Mouse (Mus musculus): ENCODE measurements at regions not wholly inside any gene's neighbourhood (a gene's known extent, or its start where the extent isn't known, plus 50 kb on each side); places are given as distances from the start of the nearest gene placed in this dataset.

DNA sequence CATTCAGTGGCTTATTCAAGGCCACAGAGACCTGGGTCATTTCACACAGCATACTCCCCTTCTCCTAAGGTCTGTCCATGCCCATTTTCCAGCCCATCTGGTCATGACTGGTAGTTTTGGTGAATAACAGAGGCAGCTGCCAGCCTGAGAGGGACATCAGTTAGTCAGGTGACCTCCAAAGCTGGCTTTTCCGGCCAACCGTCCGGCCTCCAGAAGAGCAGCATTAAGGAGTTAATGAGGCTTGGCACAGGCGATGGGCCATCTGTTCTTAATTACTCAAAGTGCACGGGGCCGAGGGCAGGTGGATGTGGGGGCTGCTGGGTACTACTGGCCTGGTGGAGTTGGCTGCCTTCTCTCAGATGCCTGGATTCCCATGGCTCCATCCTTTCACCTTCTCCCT lies 389.7 kb downstream of the Nucb2 start:
- 28% methylated on average over 6 of the region's 6 CpGs for WGBS
- H3K4me1 ChIP-seq: no peaks in the 10 kb centered on the region
- H3K9me3 ChIP-seq (replicated peaks): no peaks in the 10 kb centered on the region
- H3K36me3 ChIP-seq: no peaks in the 10 kb centered on the region
- no peaks in the 10 kb centered on the region for H3K27me3 ChIP-seq (replicated peaks)
- H3K4me2 ChIP-seq: no peak overlapping the region
- no peak for ATAC-seq (ENCODE audit: low FRiP score)
- H3K27ac ChIP-seq (replicated peaks): no peak overlapping the region
- no peak overlapping the region for H3K4me3 ChIP-seq (replicated peaks)
- H3K9ac ChIP-seq (replicated peaks): no peak overlapping the region

DNA sequence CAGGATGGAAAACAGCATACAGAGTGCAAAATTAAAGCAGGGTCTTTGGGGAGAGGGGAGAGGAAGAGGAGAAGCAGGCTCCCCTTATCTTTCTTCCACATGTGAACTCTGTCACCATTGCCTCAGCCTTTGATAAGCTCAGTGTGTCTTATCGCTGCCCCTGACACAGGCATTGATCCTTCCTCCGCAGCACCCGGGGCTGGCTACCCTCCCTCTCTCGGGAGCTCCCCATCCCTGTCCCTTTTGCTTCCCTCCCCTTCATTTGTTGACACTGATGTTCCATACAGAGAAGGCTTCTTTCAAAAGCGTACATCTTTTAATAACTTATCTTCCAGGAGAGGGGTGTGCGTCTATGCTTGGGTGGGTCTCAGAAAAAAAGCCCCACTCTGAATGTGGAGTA lies 411.6 kb downstream of the Nucb2 start:
- no peak overlapping the region for H3K9ac ChIP-seq (replicated peaks)
- no peaks in the 10 kb centered on the region for H3K36me3 ChIP-seq
- no peaks in the 10 kb centered on the region for H3K27me3 ChIP-seq (replicated peaks)
- H3K4me3 ChIP-seq (replicated peaks): no peak overlapping the region
- no peaks in the 10 kb centered on the region for H3K9me3 ChIP-seq (replicated peaks)
- no peak overlapping the region for H3K4me2 ChIP-seq
- H3K27ac ChIP-seq (replicated peaks): no peak overlapping the region
- ATAC-seq (ENCODE audit: low FRiP score): no peak
- 78% methylated on average over 6 of the region's 6 CpGs for WGBS
- no peaks in the 10 kb centered on the region for H3K4me1 ChIP-seq

DNA sequence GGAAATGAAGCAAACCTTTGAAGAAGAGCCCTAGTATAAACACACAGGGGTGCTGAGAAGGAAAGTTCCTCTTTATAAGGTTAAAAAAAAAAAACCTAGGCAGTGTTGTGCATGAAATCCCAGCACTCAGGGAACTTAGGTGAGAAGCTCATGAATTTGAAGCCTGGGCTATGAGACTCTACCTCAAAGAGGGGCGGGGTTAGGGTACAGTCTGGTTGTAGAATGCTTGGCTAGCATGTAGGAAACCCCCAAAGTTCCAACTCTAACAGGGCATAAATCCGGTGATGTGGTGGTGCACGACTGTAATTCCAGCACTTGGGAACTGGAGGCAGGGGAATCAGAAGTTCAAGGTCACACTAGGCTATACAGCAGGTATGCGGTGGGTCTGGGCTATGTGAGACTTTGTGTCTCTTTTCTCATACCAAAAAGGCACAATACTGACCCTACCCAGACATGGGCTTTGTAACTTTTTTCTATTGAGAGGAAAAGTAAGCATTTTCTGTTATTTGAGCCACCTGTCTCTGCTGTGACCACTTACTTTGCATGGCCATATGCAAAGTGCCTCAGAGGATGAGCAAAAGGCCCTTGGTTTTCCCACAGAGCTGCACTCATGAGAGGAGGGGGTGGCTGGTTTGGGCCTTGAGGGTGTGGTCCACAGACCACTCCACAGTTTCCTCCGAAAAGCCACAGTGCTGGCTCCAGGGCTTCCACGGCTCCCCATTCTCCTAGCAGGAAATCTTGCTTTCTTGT lies 413.9 kb downstream of the Nucb2 start:
- 93% methylated on average over 6 of the region's 6 CpGs for WGBS
- no peak overlapping the region for H3K27ac ChIP-seq (replicated peaks)
- ATAC-seq (ENCODE audit: low FRiP score): no peak
- no peaks in the 10 kb centered on the region for H3K27me3 ChIP-seq (replicated peaks)
- no peaks in the 10 kb centered on the region for H3K9me3 ChIP-seq (replicated peaks)
- no peak overlapping the region for H3K4me2 ChIP-seq
- no peaks in the 10 kb centered on the region for H3K36me3 ChIP-seq
- no peak overlapping the region for H3K9ac ChIP-seq (replicated peaks)
- no peaks in the 10 kb centered on the region for H3K4me1 ChIP-seq
- no peak overlapping the region for H3K4me3 ChIP-seq (replicated peaks)

DNA sequence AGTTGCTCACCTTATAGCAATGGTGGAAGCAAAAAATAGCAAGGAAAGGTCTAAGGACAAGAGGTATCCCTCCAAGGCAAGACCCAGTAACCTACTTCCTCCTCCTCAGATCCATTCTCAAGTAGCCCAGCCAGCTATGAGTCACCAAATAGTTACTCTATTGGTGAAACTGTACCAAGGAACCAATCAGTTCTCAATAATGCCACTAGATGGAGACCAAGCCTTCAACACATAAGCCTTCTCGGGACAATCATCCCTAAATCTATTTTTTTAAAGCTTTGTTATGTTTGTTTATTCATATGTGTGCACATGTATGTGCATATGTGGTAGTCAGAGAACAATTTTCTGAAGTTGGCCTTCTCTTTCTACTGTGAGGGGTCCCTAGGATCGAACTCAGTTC lies 434.3 kb upstream of the Xylt1 start:
- Histone ChIP-seq H3K9me3 (replicated peaks) (no peaks in the 10 kb centered on the region), H3K27me3 (replicated peaks) (no peaks in the 10 kb centered on the region), H3K36me3 (no peaks in the 10 kb centered on the region), H3K4me1 (no peaks in the 10 kb centered on the region), H3K9ac (replicated peaks) (no peak overlapping the region), H3K27ac (replicated peaks) (no peak overlapping the region), H3K4me3 (replicated peaks) (no peak overlapping the region), H3K4me2 (no peak overlapping the region)
- no peak for ATAC-seq (ENCODE audit: low FRiP score)
- 88% methylated on average over 2 of the region's 2 CpGs for WGBS

DNA sequence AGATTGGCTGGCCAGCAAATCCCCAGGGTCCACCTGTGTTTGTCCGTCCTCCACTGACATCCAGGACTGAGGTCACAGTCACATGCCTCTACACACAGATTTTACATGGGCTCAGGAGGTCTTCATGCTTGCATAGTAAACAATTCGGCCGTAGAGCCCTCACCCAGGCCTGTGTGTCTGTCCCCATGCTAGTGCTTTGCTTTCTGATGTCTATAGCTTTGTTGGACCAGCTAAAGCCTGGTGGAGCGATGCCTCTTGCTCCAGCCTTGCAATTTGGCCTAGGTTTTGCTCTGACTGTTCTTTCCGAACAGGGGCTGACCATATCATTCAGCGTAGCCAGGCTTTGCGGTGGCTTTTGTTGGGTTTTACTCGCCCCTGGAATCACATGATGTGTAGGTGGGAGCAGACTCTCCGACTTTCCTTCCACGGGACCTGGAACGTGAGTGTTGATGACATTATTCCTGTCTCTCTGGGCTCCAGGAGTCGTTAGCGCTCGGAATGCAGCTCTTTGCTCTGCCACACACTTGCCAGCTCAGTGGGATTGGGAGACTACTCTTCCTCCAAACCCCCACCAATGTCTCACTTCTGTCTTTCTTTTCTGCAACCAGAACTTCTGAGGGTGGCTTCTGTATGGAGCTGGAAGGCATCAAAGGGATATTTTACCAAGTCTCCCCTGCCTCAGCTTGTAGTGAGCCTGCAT lies 421.4 kb upstream of the Xylt1 start:
- H3K9me3 ChIP-seq (replicated peaks): no peaks in the 10 kb centered on the region
- H3K27me3 ChIP-seq (replicated peaks): no peaks in the 10 kb centered on the region
- H3K4me1 ChIP-seq: no peaks in the 10 kb centered on the region
- no peak for ATAC-seq (ENCODE audit: low FRiP score)
- 84% methylated on average over 14 of the region's 14 CpGs for WGBS
- no peak overlapping the region for H3K4me3 ChIP-seq (replicated peaks)
- H3K9ac ChIP-seq (replicated peaks): no peak overlapping the region
- no peak overlapping the region for H3K4me2 ChIP-seq
- no peak overlapping the region for H3K27ac ChIP-seq (replicated peaks)
- no peaks in the 10 kb centered on the region for H3K36me3 ChIP-seq

DNA sequence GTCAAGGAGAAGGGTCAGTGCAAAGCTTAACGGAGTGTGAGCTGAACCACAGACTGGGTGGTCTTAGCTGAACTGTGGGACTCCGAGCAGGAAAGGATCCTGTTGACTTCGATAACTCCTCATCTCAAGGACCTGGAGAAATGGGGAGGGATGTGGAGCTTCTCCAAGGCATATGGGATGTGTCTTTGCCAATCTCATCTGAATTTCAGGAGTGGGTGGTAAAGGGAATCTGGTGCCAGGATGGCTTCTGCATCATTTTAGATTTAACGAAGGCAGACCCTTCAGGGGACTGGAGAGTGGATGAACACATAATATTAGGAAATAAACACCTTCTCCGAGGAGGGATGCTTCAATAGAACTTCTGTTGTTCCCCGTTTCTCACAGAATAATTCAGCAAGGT lies 416.9 kb upstream of the Xylt1 start:
- H3K4me3 ChIP-seq (replicated peaks): no peak overlapping the region
- H3K4me1 ChIP-seq: no peaks in the 10 kb centered on the region
- H3K27ac ChIP-seq (replicated peaks): no peak overlapping the region
- H3K9me3 ChIP-seq (replicated peaks): no peaks in the 10 kb centered on the region
- no peak overlapping the region for H3K4me2 ChIP-seq
- H3K36me3 ChIP-seq: no peaks in the 10 kb centered on the region
- 81% methylated on average over 6 of the region's 6 CpGs for WGBS
- H3K9ac ChIP-seq (replicated peaks): no peak overlapping the region
- no peak for ATAC-seq (ENCODE audit: low FRiP score)
- H3K27me3 ChIP-seq (replicated peaks): no peaks in the 10 kb centered on the region

DNA sequence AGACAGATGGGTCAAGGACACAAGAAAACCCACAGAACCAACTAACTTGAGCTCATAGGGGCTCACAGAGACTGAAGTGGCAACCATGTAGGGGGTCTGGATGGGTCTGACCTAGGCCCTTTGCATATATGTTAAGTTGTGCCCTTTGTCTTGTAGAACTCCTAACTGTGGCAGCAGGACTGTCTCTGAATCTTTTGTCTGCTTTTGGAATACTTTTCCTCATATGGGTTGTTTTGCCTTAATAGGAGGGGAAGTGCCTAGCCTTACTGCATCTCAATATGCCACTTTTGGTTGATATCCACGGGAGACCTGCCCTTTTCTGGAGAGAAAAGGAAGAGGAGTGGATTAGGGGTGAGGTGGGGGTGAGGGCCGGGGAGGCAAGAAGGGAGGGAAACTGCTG lies 389.4 kb upstream of the Xylt1 start:
- no peak for ATAC-seq (ENCODE audit: low FRiP score)
- Histone ChIP-seq H3K27ac (replicated peaks) (no peak overlapping the region), H3K36me3 (no peaks in the 10 kb centered on the region), H3K9me3 (replicated peaks) (no peaks in the 10 kb centered on the region), H3K4me1 (no peaks in the 10 kb centered on the region), H3K27me3 (replicated peaks) (no peaks in the 10 kb centered on the region), H3K9ac (replicated peaks) (no peak overlapping the region), H3K4me3 (replicated peaks) (no peak overlapping the region), H3K4me2 (no peak overlapping the region)
- WGBS: 74% methylated on average over 2 of the region's 2 CpGs

DNA sequence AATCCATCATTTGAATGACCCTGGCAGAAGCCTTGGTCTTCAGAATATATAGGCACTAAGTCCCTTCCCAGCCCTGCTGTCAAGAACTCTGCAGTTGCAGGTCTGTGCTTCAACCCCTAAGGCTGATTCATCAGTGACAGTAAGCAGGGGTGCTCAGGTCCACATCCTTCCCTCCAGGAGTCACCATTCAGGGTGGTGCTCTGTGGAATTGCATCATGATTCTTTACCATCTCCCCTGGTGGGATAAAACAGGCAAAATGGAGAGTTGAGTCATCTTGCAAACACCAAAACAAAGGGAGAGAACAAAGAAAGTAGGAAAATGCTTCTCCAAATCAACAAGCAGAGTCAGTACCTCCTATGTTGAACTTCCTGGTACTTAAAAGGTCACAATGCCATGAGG lies 388.6 kb upstream of the Xylt1 start:
- Histone ChIP-seq H3K27me3 (replicated peaks) (no peaks in the 10 kb centered on the region), H3K4me1 (no peaks in the 10 kb centered on the region), H3K4me2 (no peak overlapping the region), H3K9me3 (replicated peaks) (no peaks in the 10 kb centered on the region), H3K36me3 (no peaks in the 10 kb centered on the region), H3K4me3 (replicated peaks) (no peak overlapping the region), H3K9ac (replicated peaks) (no peak overlapping the region), H3K27ac (replicated peaks) (no peak overlapping the region)
- ATAC-seq (ENCODE audit: low FRiP score): no peak

DNA sequence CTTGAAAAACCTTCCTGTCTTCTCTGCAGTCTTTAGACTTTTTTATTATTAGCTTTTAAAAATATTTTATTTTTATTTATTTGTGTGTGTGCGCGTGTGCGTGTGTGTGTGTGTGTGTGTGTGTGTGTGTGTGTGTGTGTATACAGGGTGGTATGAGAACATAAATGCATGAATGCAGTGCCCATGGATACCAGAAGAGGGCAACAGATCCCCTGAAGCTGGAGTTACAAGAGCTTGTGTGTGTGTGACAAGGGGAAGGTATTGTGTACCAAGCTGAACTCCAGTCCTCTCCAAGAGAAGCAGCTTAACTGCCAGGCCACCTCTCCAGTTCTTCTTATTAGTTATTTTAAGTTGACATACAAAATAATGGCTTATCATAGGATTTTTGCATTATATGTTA lies 385.0 kb upstream of the Xylt1 start:
- 99% methylated on average over 3 of the region's 3 CpGs for WGBS

DNA sequence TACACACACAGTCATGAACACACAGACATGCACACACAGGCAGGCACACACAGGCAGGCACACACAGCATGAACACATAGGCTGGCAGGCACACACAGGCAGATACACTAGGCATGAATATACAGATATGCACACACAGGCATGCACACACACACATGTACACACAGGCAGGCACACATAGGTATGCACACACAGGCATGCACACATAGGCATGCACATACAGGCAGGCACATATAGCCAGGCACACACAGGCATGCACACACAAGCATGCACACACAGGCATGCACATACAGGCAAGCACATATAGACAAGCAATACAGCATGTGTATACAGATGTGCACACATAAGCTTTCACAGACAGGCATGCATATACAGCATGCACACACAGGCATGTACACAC lies 377.6 kb upstream of the Xylt1 start:
- no peaks in the 10 kb centered on the region for H3K27me3 ChIP-seq (replicated peaks)
- no peak overlapping the region for H3K27ac ChIP-seq (replicated peaks)
- H3K4me2 ChIP-seq: no peak overlapping the region
- H3K4me3 ChIP-seq (replicated peaks): no peak overlapping the region
- H3K4me1 ChIP-seq: no peaks in the 10 kb centered on the region
- no peaks in the 10 kb centered on the region for H3K9me3 ChIP-seq (replicated peaks)
- no peaks in the 10 kb centered on the region for H3K36me3 ChIP-seq
- no peak overlapping the region for H3K9ac ChIP-seq (replicated peaks)
- ATAC-seq (ENCODE audit: low FRiP score): no peak

More for the DNA sequence above, 385.0 kb upstream of the Xylt1 start:
- Histone ChIP-seq H3K27me3 (replicated peaks) (no peaks in the 10 kb centered on the region), H3K9ac (replicated peaks) (no peak overlapping the region), H3K4me2 (no peak overlapping the region), H3K36me3 (no peaks in the 10 kb centered on the region), H3K4me1 (no peaks in the 10 kb centered on the region), H3K27ac (replicated peaks) (no peak overlapping the region), H3K4me3 (replicated peaks) (no peak overlapping the region), H3K9me3 (replicated peaks) (no peaks in the 10 kb centered on the region)
- ATAC-seq (ENCODE audit: low FRiP score): no peak

DNA sequence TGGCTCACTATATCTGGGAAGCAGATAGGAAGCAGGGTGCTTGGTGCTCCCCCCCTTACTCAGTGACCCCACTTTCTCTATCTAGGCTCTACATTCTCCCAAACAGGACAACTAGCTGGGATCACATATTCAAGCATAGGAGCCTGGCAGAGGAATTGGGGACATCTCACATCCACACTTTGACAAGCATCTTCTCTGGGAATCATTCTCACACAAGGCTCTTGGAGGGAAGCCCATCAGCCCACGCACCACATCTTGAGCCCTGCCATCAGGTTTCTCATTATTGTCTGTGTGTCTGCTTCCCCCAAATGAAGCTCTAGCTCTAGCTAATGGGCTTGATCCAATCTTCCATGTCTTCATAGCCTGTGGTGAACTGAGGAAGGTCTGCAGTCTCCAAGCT lies 362.4 kb upstream of the Xylt1 start:
- no peak overlapping the region for H3K27ac ChIP-seq (replicated peaks)
- ATAC-seq (ENCODE audit: low FRiP score): no peak
- H3K36me3 ChIP-seq: no peaks in the 10 kb centered on the region
- no peaks in the 10 kb centered on the region for H3K27me3 ChIP-seq (replicated peaks)
- H3K4me3 ChIP-seq (replicated peaks): no peak overlapping the region
- H3K4me1 ChIP-seq: no peaks in the 10 kb centered on the region
- no peak overlapping the region for H3K4me2 ChIP-seq
- WGBS: 81% methylated on average over 1 of the region's 1 CpGs
- no peak overlapping the region for H3K9ac ChIP-seq (replicated peaks)
- H3K9me3 ChIP-seq (replicated peaks): no peaks in the 10 kb centered on the region

DNA sequence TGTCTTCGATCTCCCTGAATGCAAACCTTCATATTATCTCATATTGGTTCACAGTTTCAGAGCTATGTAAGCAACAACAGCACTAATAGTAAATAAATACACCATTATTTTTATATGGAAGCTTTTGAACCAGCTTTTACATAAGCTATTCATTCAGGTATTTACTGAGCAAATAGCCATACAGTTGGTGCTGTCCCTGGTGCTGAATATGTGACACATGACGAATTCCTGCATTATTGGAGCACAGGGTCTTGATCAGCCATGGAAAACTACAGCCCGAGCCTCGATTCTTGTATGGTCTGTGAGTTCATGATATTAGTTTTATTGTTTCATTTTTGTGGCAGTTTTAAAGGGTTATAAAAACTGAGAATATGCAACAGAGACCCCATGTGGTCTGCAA lies 359.1 kb upstream of the Xylt1 start:
- H3K9me3 ChIP-seq (replicated peaks): no peaks in the 10 kb centered on the region
- ATAC-seq (ENCODE audit: low FRiP score): no peak
- no peak overlapping the region for H3K4me3 ChIP-seq (replicated peaks)
- no peaks in the 10 kb centered on the region for H3K27me3 ChIP-seq (replicated peaks)
- no peak overlapping the region for H3K9ac ChIP-seq (replicated peaks)
- 60% methylated on average over 4 of the region's 4 CpGs for WGBS
- no peaks in the 10 kb centered on the region for H3K4me1 ChIP-seq
- no peak overlapping the region for H3K4me2 ChIP-seq
- H3K36me3 ChIP-seq: no peaks in the 10 kb centered on the region
- no peak overlapping the region for H3K27ac ChIP-seq (replicated peaks)

Measured in neural tube, embryonic 15.5 days (tissue).